Mouse (Mus musculus) testis, adult 2 months (tissue): ENCODE measurements around the gene Prkar2a.

ENCODE experiments used
- CTCF ChIP-seq: fragments of 200-500 bp; IDR thresholded peaks from 2 replicates; pipeline ENCODE4 v1.5.1; 2012; ENCODE audit warnings: low read depth, mild to moderate bottlenecking, inconsistent platforms, low read length, moderate library complexity; ENCODE audit not compliant: control insufficient read depth, insufficient read depth, insufficient replicate concordance
- POLR2A ChIP-seq: fragments of 200-500 bp; IDR thresholded peaks from 2 replicates; pipeline ENCODE4 v1.6.1; 2012; ENCODE audit warnings: low read depth, mild to moderate bottlenecking, inconsistent platforms, low read length, moderate library complexity; ENCODE audit not compliant: control insufficient read depth

- TF ChIP-seq CTCF: no peak
- no peak for TF ChIP-seq POLR2A
Observed at GRCm38 (mm10) chr9:108729050-108729449, 39.9 kb downstream of the Prkar2a start.
